Mouse (Mus musculus): ENCODE measurements around the gene Dpf2.

GRCm38 (mm10) chr19:5928546-5928945, 15.7 kb upstream of the Dpf2 start:
- TF ChIP-seq POLR2A (IDR thresholded peaks at IDR 0.05; ENCODE audit: borderline replicate concordance, low read depth, low read length), result no peak
- TF ChIP-seq CTCF (IDR thresholded peaks at IDR 0.05; ENCODE audit: low read depth, low read length), result no peak
